Mouse (Mus musculus) liver, embryonic 12.5 days (tissue): ENCODE measurements around the gene Zswim3. TPM values are rescaled to one million over a fixed set of nuclear protein-coding genes. Genes with fewer than 3 reads are reported as not detected.
"Not testable (repeated sequence)": the region's sequence is repeated elsewhere in the genome, so short reads cannot be mapped to it uniquely, and the experiment has no call there.

Experiments
- ATAC-seq: fragments of 200-750 bp; cut with Nextera tagmentation; 2 replicates; pipeline ENCODE4 v1.8.0; 2017; ENCODE audit warnings: moderate number of reproducible peaks, mild to moderate bottlenecking, moderate library complexity
- H3K27ac ChIP-seq: fragments of 300-500 bp; sonication (generic); 2 replicates; pipeline ENCODE4 v1.5.1; 2016; ENCODE audit warnings: mild to moderate bottlenecking
- H3K27me3 ChIP-seq: fragments of 300-500 bp; sonication (generic); replicated peaks from 2 replicates; pipeline ENCODE4 v1.6.1; 2016; ENCODE audit warnings: mild to moderate bottlenecking, moderate library complexity
- H3K36me3 ChIP-seq: fragments of 300-500 bp; sonication (generic); 2 replicates; pipeline ENCODE4 v1.6.1; 2016; ENCODE audit warnings: mild to moderate bottlenecking, moderate library complexity
- H3K4me1 ChIP-seq: fragments of 300-500 bp; sonication (generic); 2 replicates; pipeline ENCODE4 v1.6.1; 2016
- H3K4me2 ChIP-seq: fragments of 300-500 bp; sonication (generic); 2 replicates; pipeline ENCODE4 v1.6.1; 2016; ENCODE audit warnings: mild to moderate bottlenecking, moderate library complexity
- H3K4me3 ChIP-seq: fragments of 300-500 bp; sonication (generic); 2 replicates; pipeline ENCODE4 v1.5.1; 2016; ENCODE audit warnings: mild to moderate bottlenecking, moderate library complexity
- H3K9ac ChIP-seq: fragments of 300-500 bp; sonication (generic); 2 replicates; pipeline ENCODE4 v1.6.1; 2016; ENCODE audit warnings: mild to moderate bottlenecking, moderate library complexity
- H3K9me3 ChIP-seq: fragments of 300-500 bp; sonication (generic); replicated peaks from 2 replicates; pipeline ENCODE4 v1.6.1; 2016; ENCODE audit warnings: mild to moderate bottlenecking, moderate library complexity
- WGBS: fragments of 180-500 bp; shearing (Covaris S2); methylation state at CpG from one replicate; pipeline ENCODE4 v1.1.7; 2016; ENCODE audit not compliant: insufficient replicate concordance; 5-methylcytosine and 5-hydroxymethylcytosine counted together
- polyA plus RNA-seq: library from polyadenylated mRNA; unstranded; fragments of >200 nt; fragmentation: Nextera tagmentation; extraction: Ambion mirVana; gene quantifications from 2 replicates; pipeline ENCODE4 v1.2.1, GENCODE M21; 2016

Zswim3 gene
- polyA plus RNA-seq, 1 experiment from 2014 or later, result 5.9 TPM

- peaks cover 29% of the 10 kb centered on the region for H3K36me3 ChIP-seq
- ATAC-seq, result peak; percentile 80
- H3K4me2 ChIP-seq, result peak within 1 kb of the TSS; percentile 97
- peak within 1 kb of the TSS; percentile 83 for H3K9ac ChIP-seq
- H3K4me3 ChIP-seq, result peak within 1 kb of the TSS; percentile 75
- H3K4me1 ChIP-seq, result peaks cover 30% of the 10 kb centered on the region
- H3K9me3 ChIP-seq, result no peaks in the 10 kb centered on the region
- 2% methylated on average over 35 of the region's 35 CpGs for WGBS
- peak within 1 kb of the TSS; percentile 85 for H3K27ac ChIP-seq
- no peaks in the 10 kb centered on the region for H3K27me3 ChIP-seq
Observed at GRCm38 (mm10) chr2:164832748-164833301, 27.9 kb downstream of the Zswim3 start, which contains the start of gene Ctsa. TSS of gene Ctsa (plus strand) at chr2:164832873.

GRCm38 (mm10) chr2:164833314-164833959, 28.5 kb downstream of the Zswim3 start, which contains the start of gene Neurl2:
TSS of gene Neurl2 (minus strand) at chr2:164833456.
- H3K9me3 ChIP-seq, result no peaks in the 10 kb centered on the region

GRCm38 (mm10) chr2:164834531-164834930, 29.6 kb downstream of the Zswim3 start:
- Histone ChIP-seq H3K36me3 (peaks cover 41% of the 10 kb centered on the region), H3K9me3 (no peaks in the 10 kb centered on the region), H3K4me3 (peak overlapping the region; percentile 75), H3K27ac (peak overlapping the region; percentile 85; the same call in 1 of the 2 replicates), H3K9ac (peak overlapping the region; percentile 83), H3K27me3 (no peaks in the 10 kb centered on the region), H3K4me2 (peak overlapping the region; percentile 97), H3K4me1 (peaks cover 29% of the 10 kb centered on the region)
- 35% methylated on average over 8 of the region's 8 CpGs for WGBS
- no peak for ATAC-seq

More at GRCm38 (mm10) chr2:164833314-164833959, 28.5 kb downstream of the Zswim3 start, which contains the start of gene Neurl2:
- under 1% methylated on average over 31 of the region's 31 CpGs for WGBS
- Histone ChIP-seq H3K4me1 (peaks cover 29% of the 10 kb centered on the region), H3K4me3 (peak within 1 kb of the TSS; percentile 75), H3K4me2 (peak within 1 kb of the TSS; percentile 97), H3K36me3 (peaks cover 30% of the 10 kb centered on the region), H3K27ac (peak within 1 kb of the TSS; percentile 85), H3K27me3 (no peaks in the 10 kb centered on the region), H3K9ac (peak within 1 kb of the TSS; percentile 83)
- peak; percentile 59 for ATAC-seq

- H3K36me3 ChIP-seq, result peaks cover 47% of the 10 kb centered on the region
- no peaks in the 10 kb centered on the region for H3K27me3 ChIP-seq
- H3K9ac ChIP-seq, result no peak overlapping the region; the same call in 1 of the 2 replicates
- peak overlapping the region; percentile 97 for H3K4me2 ChIP-seq
- H3K9me3 ChIP-seq, result no peaks in the 10 kb centered on the region
- H3K27ac ChIP-seq, result no peak overlapping the region
- no peak for ATAC-seq
- 95% methylated on average over 4 of the region's 4 CpGs for WGBS
- H3K4me1 ChIP-seq, result peaks cover 29% of the 10 kb centered on the region
- H3K4me3 ChIP-seq, result no peak overlapping the region
Observed at GRCm38 (mm10) chr2:164835164-164835563, 30.3 kb downstream of the Zswim3 start.

- Histone ChIP-seq H3K27me3 (peaks cover 6% of the 10 kb centered on the region), H3K9ac (no peak overlapping the region), H3K36me3 (no peaks in the 10 kb centered on the region), H3K27ac (no peak overlapping the region), H3K4me1 (no peaks in the 10 kb centered on the region), H3K4me2 (no peak overlapping the region), H3K4me3 (no peak overlapping the region), H3K9me3 (no peaks in the 10 kb centered on the region)
- WGBS, result 33% methylated on average over 3 of the region's 3 CpGs
- no peak for ATAC-seq
Observed at GRCm38 (mm10) chr2:164845782-164846181, 40.9 kb downstream of the Zswim3 start.

GRCm38 (mm10) chr2:164850061-164850460, 45.2 kb downstream of the Zswim3 start:
- H3K27ac ChIP-seq, result no peak overlapping the region
- no peak overlapping the region for H3K4me3 ChIP-seq
- H3K9me3 ChIP-seq, result no peaks in the 10 kb centered on the region
- H3K4me1 ChIP-seq, result no peaks in the 10 kb centered on the region
- no peaks in the 10 kb centered on the region for H3K36me3 ChIP-seq
- H3K27me3 ChIP-seq, result peaks cover 33% of the 10 kb centered on the region
- no peak for ATAC-seq
- H3K4me2 ChIP-seq, result no peak overlapping the region
- 73% methylated on average over 8 of the region's 8 CpGs for WGBS
- no peak overlapping the region for H3K9ac ChIP-seq

GRCm38 (mm10) chr2:164855572-164855971, 50.7 kb downstream of the Zswim3 start:
- H3K27me3 ChIP-seq, result peaks cover 78% of the 10 kb centered on the region

GRCm38 (mm10) chr2:164856309-164857100, 51.6 kb downstream of the Zswim3 start:
- WGBS, result 2% methylated on average over 42 of the region's 42 CpGs
- Histone ChIP-seq H3K4me1 (peaks cover 32% of the 10 kb centered on the region), H3K4me2 (peak overlapping the region; percentile 70), H3K27me3 (peaks cover 85% of the 10 kb centered on the region), H3K27ac (no peak overlapping the region), H3K36me3 (no peaks in the 10 kb centered on the region), H3K4me3 (peak overlapping the region; percentile 45), H3K9me3 (no peaks in the 10 kb centered on the region), H3K9ac (no peak overlapping the region)
- ATAC-seq, result no peak

More at GRCm38 (mm10) chr2:164855572-164855971, 50.7 kb downstream of the Zswim3 start:
- ATAC-seq, H3K9me3 ChIP-seq, H3K36me3 ChIP-seq, H3K4me3 ChIP-seq, H3K9ac ChIP-seq, H3K27ac ChIP-seq, H3K4me2 ChIP-seq: not testable (repeated sequence)
- H3K4me1 ChIP-seq, result peaks cover 32% of the 10 kb centered on the region
- 81% methylated on average over 5 of the region's 5 CpGs for WGBS

- H3K9ac ChIP-seq, result 0 out of 2 replicates have a peak within 1 kb of the TSS, but pooled peaks have one; percentile 22
- peaks cover 85% of the 10 kb centered on the region for H3K27me3 ChIP-seq
- WGBS, result under 1% methylated on average over 47 of the region's 47 CpGs
- no peaks in the 10 kb centered on the region for H3K9me3 ChIP-seq
- peak within 1 kb of the TSS; percentile 45 for H3K4me3 ChIP-seq
- ATAC-seq, result 0 out of 2 replicates have a peak, but pooled peaks have one; percentile 16
- no peak within 1 kb of the TSS for H3K27ac ChIP-seq
- H3K4me2 ChIP-seq, result peak within 1 kb of the TSS; percentile 70
- H3K36me3 ChIP-seq, result no peaks in the 10 kb centered on the region
- H3K4me1 ChIP-seq, result peaks cover 35% of the 10 kb centered on the region
Observed at GRCm38 (mm10) chr2:164857101-164857821, 52.4 kb downstream of the Zswim3 start, which contains the start of gene Pltp. TSS of gene Pltp (minus strand) at chr2:164857711.

- Histone ChIP-seq H3K27me3 (peaks cover 77% of the 10 kb centered on the region), H3K36me3 (no peaks in the 10 kb centered on the region), H3K4me2 (peak overlapping the region; percentile 70), H3K9ac (no peak overlapping the region), H3K9me3 (no peaks in the 10 kb centered on the region), H3K4me1 (peaks cover 37% of the 10 kb centered on the region), H3K4me3 (peak overlapping the region; percentile 45), H3K27ac (no peak overlapping the region)
- no peak for ATAC-seq
- 7% methylated on average over 19 of the region's 19 CpGs for WGBS
Observed at GRCm38 (mm10) chr2:164857842-164858553, 53.1 kb downstream of the Zswim3 start.

- Histone ChIP-seq H3K4me1 (peaks cover 40% of the 10 kb centered on the region), H3K4me3 (no peak overlapping the region), H3K9ac (no peak overlapping the region), H3K4me2 (no peak overlapping the region), H3K36me3 (no peaks in the 10 kb centered on the region), H3K9me3 (no peaks in the 10 kb centered on the region), H3K27ac (no peak overlapping the region; the same call in 1 of the 2 replicates), H3K27me3 (peaks cover 67% of the 10 kb centered on the region)
- no peak for ATAC-seq
- 22% methylated on average over 2 of the region's 2 CpGs for WGBS
Observed at GRCm38 (mm10) chr2:164859155-164859554, 54.3 kb downstream of the Zswim3 start.
